Mouse (Mus musculus) CD8-positive naive resting alpha-beta T cell, adult 2 months (primary cell): Measurements from ENCODE around the gene Wipi2.

Experiments used
- DNase-seq, 2 experiments: peaks; one replicate each; pipeline ENCODE4 v3.0.0; 2022; ENCODE audit warnings: low read depth in 2 of 2, low spot score in 2 of 2

Wipi2 gene

DNA sequence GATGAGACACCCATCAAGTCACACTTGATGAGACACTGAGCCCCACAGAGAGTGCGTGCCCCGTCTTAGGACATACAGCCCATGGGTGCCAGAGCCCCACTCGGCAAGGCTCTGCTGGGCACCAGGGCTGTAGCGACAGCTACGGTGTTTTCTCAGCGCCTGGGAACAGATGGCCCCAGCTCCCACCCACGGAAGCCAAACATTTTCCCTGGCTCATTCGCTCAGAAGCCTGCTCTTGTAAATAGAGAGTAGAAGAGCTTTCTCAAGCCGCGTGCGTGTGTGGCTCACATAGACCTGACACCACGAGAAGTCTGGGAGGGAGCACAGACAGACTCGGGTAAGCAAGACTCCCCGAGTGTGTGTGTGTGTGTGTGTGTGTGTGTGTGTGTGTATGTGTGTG lies 64.8 kb downstream of the Wipi2 start, which contains the start of gene Slc29a4:
Gene Slc29a4 (plus strand): TSS at position 265 of the 400 bp plus-strand sequence.
- no peak for DNase-seq

DNA sequence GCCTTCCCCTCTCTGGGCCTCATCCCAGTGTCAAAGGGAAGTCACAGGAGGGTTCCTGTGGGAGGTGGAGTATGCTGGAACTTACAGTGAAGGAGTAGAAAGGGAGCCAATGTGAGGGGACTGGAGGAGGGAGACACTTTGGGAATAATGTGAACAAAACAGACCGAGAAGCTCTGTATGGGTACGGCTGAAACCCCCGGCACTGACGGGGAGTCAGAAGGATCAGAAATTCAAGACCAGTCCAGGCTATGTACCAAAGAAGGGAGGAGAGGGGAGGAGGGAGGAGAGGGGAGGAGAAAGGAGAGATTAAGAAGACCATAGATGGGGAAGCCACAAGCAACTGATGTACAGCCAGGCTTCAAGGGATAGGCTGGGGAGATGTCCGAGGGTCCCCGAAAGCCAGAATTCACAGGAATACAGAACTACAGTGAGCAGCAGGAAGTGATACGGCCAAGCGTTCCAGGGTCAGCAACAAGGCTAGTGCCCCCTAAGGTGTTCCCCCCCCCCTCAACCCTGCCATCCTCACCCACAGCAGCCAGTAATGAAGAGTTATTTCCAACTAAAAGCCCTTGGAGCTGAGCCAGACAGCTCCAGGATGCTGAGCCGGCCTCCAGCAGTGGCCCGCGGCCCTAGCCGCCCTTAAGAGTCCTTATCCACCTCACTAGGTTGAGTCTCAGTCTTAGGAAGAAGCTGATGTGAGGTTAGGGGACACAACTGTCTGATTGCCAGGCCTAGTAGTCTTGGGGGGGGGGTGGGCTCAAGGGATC lies 65.7 kb downstream of the Wipi2 start:
- DNase-seq, result no peak

GRCm38 (mm10) chr5:142693738-142694430 lies 66.4 kb downstream of the Wipi2 start:
- DNase-seq, result no peak

GRCm38 (mm10) chr5:142694627-142695340 lies 67.3 kb downstream of the Wipi2 start:
- no peak for DNase-seq

DNA sequence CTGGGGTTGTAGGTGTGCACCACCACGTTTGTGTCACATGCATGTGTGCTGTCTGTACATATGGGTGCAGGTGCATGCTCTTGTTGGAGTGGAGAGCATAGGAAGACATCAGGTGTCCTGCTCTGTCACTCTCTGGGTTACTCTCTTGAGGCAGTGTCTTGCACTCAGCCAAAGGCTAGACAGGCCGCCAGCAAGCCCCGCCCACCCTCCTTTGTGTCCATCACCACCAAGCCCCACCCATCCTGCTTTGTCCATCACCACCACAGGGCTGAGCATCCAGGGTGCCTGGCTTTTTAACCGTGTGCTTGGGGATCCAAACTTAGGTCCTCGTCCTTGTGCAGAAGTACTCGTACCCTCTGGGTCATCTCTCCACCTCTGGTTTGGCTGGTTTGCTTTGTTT lies 68.8 kb downstream of the Wipi2 start:
- no peak for DNase-seq

GRCm38 (mm10) chr5:142696865-142697264 lies 69.4 kb downstream of the Wipi2 start:
- DNase-seq, result no peak

- no peak for DNase-seq
Observed at GRCm38 (mm10) chr5:142697742-142698141, 70.2 kb downstream of the Wipi2 start.

GRCm38 (mm10) chr5:142700842-142701589 lies 73.5 kb downstream of the Wipi2 start:
- DNase-seq, result no peak

GRCm38 (mm10) chr5:142701651-142702510 lies 74.4 kb downstream of the Wipi2 start:
- no peak for DNase-seq

GRCm38 (mm10) chr5:142702511-142703138 lies 75.1 kb downstream of the Wipi2 start:
- DNase-seq, result no peak

DNA sequence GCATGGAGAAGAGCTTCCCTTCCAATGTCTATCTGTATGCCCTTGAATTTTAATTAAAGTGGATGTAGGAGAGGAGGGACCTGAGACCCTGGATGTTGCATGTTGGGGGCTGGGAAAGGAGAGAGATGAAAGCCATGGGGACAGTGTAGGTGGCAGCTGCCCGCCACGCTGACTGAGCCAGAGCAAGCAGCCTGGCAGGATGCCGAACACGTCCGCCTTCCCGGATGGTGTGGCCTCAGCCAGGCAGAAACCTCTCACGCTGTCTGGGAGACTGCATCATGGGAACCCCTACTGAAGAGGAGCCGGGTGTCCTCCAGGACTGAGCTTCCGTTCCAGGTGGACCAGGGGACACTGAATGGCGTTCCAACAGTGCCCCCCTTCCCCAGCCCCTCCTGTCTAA lies 76.1 kb downstream of the Wipi2 start:
- no peak for DNase-seq

GRCm38 (mm10) chr5:142707709-142708108 lies 80.2 kb downstream of the Wipi2 start:
- DNase-seq, result no peak

- DNase-seq, result no peak
Observed at GRCm38 (mm10) chr5:142709436-142709835, 81.9 kb downstream of the Wipi2 start.

DNA sequence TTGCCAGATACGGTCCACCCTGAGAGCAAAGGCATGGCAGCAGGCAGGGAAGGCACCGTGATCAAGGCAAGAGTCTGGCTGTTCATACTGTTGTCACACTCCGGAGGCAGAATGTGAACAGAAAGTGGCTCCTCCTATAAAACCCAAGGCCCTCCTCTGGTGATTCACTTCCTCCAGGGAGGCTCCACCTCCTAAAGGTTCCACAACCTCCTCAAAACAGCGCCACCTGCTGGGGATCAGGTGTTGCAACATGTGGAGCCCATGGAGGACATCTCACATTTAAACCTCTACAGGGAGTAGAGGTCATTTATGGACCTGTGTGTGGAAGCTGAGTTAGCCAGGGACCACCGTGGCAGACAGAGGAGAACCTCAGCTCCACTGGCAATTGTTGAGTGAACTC lies 84.9 kb downstream of the Wipi2 start:
- DNase-seq, result no peak

DNA sequence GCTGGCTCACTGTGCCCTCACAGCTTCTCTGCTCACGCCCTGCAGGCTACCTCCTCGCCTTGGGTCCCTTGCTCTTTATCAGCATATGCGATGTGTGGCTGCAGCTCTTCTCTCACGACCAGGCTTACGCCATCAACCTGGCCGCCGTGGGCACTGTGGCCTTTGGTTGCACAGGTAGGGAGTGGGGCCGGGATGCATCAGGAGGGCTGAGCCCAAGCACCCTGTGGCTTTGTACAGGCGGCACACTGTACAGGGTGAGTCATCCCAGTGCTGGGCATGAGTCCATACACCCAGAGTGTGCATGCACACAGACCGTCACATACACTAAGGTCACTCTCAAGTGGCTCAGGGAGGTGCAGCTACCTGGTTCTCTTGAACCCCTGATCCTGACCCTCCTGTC lies 86.5 kb downstream of the Wipi2 start:
- DNase-seq, result no peak

GRCm38 (mm10) chr5:142715059-142715458 lies 87.6 kb downstream of the Wipi2 start:
- no peak for DNase-seq

DNA sequence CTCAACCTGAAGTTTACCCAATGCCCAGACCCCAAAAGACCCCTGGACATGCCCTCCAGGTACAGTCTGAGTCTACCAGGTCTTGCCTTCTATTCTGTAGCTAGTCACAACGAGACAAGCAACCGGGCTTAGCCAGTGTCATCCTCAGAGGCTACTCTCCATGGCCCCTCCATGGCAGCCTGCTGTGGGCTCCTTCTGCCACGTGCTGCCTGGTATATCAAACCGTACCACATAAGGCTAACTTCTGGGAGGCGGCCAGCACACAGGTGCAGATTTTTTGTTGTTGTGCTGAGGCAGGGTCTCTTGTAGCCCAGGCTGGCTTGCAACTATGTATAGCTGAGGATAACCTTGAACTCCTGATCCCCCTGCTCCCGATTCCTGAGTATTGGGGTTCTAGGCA lies 88.6 kb downstream of the Wipi2 start:
- no peak for DNase-seq

DNA sequence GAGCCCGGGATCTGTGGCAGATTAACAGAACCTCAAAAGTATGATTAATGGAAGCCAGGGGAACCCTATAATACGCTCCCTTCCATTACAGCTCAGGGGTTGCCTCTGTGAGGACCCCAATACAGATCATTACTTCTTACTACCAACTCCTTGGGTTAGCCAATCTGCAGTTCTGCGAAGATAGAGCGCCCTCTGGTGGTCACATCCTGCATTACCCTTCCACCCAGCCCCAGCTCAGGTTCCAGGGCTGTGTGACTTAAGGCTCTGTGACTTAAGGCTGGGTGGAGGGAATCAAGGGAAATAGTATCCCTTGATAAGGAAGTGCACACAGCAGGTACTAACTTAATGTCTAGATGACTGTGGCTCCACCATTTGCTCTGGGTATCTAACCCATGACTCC lies 90.5 kb downstream of the Wipi2 start:
- DNase-seq, result peak; percentile 69 to 76

DNA sequence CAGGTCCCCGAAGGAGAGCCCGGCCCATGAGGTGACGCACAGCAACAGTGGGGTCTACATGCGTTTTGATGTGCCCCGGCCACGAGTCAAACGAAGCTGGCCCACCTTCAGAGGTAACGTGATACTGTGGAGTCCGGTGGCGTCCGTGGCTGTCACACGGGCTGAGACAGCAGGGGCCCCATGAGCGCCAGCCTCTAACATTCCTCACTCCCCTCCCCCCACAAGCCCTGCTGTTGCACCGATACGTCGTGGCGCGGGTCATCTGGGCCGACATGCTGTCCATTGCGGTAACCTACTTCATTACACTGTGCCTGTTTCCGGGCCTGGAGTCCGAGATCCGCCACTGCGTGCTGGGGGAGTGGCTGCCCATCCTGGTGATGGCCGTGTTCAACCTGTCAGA lies 91.0 kb downstream of the Wipi2 start:
- DNase-seq, result no peak

GRCm38 (mm10) chr5:142719897-142720296 lies 92.4 kb downstream of the Wipi2 start:
- no peak for DNase-seq
